In the genomic region with DNA sequence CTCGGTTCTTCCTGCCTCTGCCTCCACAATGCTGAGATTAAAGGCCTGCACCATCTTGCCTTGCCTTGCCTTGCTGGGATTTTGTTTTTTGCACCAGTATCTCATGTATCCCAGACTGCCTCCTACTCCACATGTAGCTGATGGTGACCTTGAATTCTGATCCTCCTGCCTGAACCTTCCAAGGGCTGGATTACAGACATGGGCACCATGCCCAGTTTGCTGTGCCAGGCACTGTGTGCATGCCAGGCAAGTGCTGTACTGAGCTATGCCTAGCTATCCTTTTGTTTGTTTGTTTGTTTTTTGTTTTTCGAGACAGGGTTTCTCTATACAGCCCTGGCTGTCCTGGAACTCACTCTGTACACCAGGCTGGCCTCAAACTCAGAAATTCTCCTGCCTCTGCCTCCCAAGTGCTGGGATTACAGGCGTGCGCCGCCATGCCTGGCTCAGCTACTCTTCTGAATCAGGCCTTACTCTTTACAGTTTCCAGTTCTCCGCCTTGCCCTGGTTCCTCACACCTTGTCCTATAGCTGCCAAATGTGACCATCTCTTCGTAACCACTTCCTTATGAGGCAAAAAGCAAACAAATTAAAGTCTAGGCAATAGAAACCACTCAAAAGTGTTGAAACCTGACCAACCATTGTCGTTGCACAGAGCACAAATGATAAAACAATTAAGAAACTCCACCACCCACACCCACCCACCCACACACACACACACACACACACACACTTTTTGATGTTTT, we compare ENCODE assay signal across 10 mouse cellular contexts. TPM values are rescaled to one million over a fixed set of nuclear protein-coding genes. Genes with fewer than 3 reads are reported as not detected.
DNase-seq lines count a peak whose midpoint lies in the region; ATAC-seq lines count a peak whose summit lies in the region.
"Had no signal": no experiment of that assay in that cellular context is flagged by ENCODE, and none has a peak within 500 bp of the region (broad histone marks: within the 10 kb centered on the region; RNA-seq: fewer than 3 reads in every experiment).

No protein-coding gene starts in this region.

- no peak overlapping the region for H3K27ac ChIP-seq in heart, embryonic 11.5 days (ENCODE audit: low read depth, low read length)
- H3K27ac ChIP-seq in forebrain, embryonic 16.5 days (ENCODE audit: low read length) = no peak overlapping the region
- H3K27ac ChIP-seq in hindbrain, embryonic 13.5 days = no peak overlapping the region
- H3K27ac ChIP-seq: forebrain, embryonic 12.5 days had no signal

- no peaks in the 10 kb centered on the region for H3K27me3 ChIP-seq in heart, embryonic 11.5 days (ENCODE audit: control insufficient read depth, insufficient read depth, low read length)
- no peaks in the 10 kb centered on the region for H3K27me3 ChIP-seq in forebrain, embryonic 16.5 days (replicated peaks; ENCODE audit: control insufficient read depth, insufficient read depth, low read length)
- H3K27me3 ChIP-seq in hindbrain, embryonic 13.5 days = no peaks in the 10 kb centered on the region
- H3K27me3 ChIP-seq: forebrain, embryonic 12.5 days had no signal

- intact Hi-C loops in heart, postnatal 10 days (cut with DNase I) = no loop called here

- H3K4me1 ChIP-seq in heart, embryonic 11.5 days (ENCODE audit: control insufficient read depth, insufficient read depth, low read length) = no peaks in the 10 kb centered on the region
- no peaks in the 10 kb centered on the region for H3K4me1 ChIP-seq in forebrain, embryonic 16.5 days (replicated peaks; ENCODE audit: control insufficient read depth, insufficient read depth, low read length)
- no peaks in the 10 kb centered on the region for H3K4me1 ChIP-seq in hindbrain, embryonic 13.5 days (replicated peaks)
- H3K4me1 ChIP-seq: forebrain, embryonic 12.5 days had no signal

- ATAC-seq in heart, embryonic 11.5 days (replicated peaks; ENCODE audit: insufficient number of reproducible peaks, low FRiP score, low TSS enrichment) = no peak
- ATAC-seq in forebrain, embryonic 16.5 days = no peak
- ATAC-seq in hindbrain, embryonic 13.5 days (ENCODE audit: low FRiP score) = no peak
- ATAC-seq: CD4-positive, CD25-positive, alpha-beta regulatory T cell, adult 4 months had no signal

- peaks cover 3% of the 10 kb centered on the region for H3K36me3 ChIP-seq in heart, embryonic 11.5 days (ENCODE audit: control insufficient read depth, insufficient read depth, low read length)
- no peaks in the 10 kb centered on the region for H3K36me3 ChIP-seq in forebrain, embryonic 16.5 days (ENCODE audit: control insufficient read depth, insufficient read depth)
- no peaks in the 10 kb centered on the region for H3K36me3 ChIP-seq in hindbrain, embryonic 13.5 days

- H3K9me3 ChIP-seq in heart, embryonic 11.5 days (replicated peaks; ENCODE audit: control insufficient read depth, low read length) = no peaks in the 10 kb centered on the region
- no peaks in the 10 kb centered on the region for H3K9me3 ChIP-seq in forebrain, embryonic 16.5 days (ENCODE audit: control insufficient read depth, low read length)
- H3K9me3 ChIP-seq in hindbrain, embryonic 13.5 days = no peaks in the 10 kb centered on the region
- H3K9me3 ChIP-seq: forebrain, embryonic 12.5 days had no signal

- peak; percentile 56 to 60 for DNase-seq in heart, postnatal 10 days
- peak; percentile 83 for DNase-seq in 416B (ENCODE audit: low read depth)
- DNase-seq in adrenal gland, postnatal 14 days = peak; percentile 81
- peak; percentile 74 for DNase-seq in kidney, adult 9 months
- no peak for DNase-seq in urinary bladder, postnatal 4 days (ENCODE audit: low spot score in 2 of 2)

- no peak overlapping the region for H3K4me2 ChIP-seq in heart, embryonic 11.5 days
- no peak overlapping the region for H3K4me2 ChIP-seq in forebrain, embryonic 16.5 days (ENCODE audit: low read length)
- no peak overlapping the region for H3K4me2 ChIP-seq in hindbrain, embryonic 13.5 days
- H3K4me2 ChIP-seq: forebrain, embryonic 12.5 days had no signal

- H3K9ac ChIP-seq in heart, embryonic 11.5 days (ENCODE audit: low read depth, low read length) = no peak overlapping the region
- H3K9ac ChIP-seq in forebrain, embryonic 16.5 days (replicated peaks; ENCODE audit: low read depth, low read length) = no peak overlapping the region
- H3K9ac ChIP-seq in hindbrain, embryonic 13.5 days = no peak overlapping the region
- H3K9ac ChIP-seq: forebrain, embryonic 12.5 days had no signal

- WGBS in heart, embryonic 11.5 days (ENCODE audit: insufficient replicate concordance) = 85% methylated on average over 8 of the region's 8 CpGs
- 91% methylated on average over 8 of the region's 8 CpGs for WGBS in forebrain, embryonic 16.5 days
- 92% methylated on average over 8 of the region's 8 CpGs for WGBS in hindbrain, embryonic 13.5 days

- no peak overlapping the region for H3K4me3 ChIP-seq in heart, embryonic 11.5 days (ENCODE audit: low read depth, low read length)
- H3K4me3 ChIP-seq in forebrain, embryonic 16.5 days (replicated peaks; ENCODE audit: low read length) = no peak overlapping the region
- no peak overlapping the region for H3K4me3 ChIP-seq in hindbrain, embryonic 13.5 days
- H3K4me3 ChIP-seq: forebrain, embryonic 12.5 days had no signal

RNA-seq across cellular contexts. Expression of gene Tgoln1, which starts 7.0 kb away (rescaled TPM):
- total RNA-seq in heart, postnatal 10 days (2021) = 10 to 100 TPM; 44.5 to 45.4 TPM
- polyA plus RNA-seq in heart, embryonic 11.5 days (2014; fragmentation: Nextera tagmentation; extraction: Ambion mirVana) = 25.3 and 31.0 TPM in 2 replicates
- 135 and 142 TPM in 2 replicates for total RNA-seq in adrenal gland, postnatal 14 days (2021)
- 34.6 and 38.0 TPM in 2 replicates for polyA plus RNA-seq in forebrain, embryonic 16.5 days (2015; fragmentation: Nextera tagmentation; extraction: Ambion mirVana)
- polyA plus RNA-seq in hindbrain, embryonic 13.5 days (2015; fragmentation: Nextera tagmentation; extraction: Ambion mirVana) = 37.1 and 38.1 TPM in 2 replicates

RNA-seq across cellular contexts. Expression of gene Retsat, which starts 25.6 kb away (rescaled TPM):
- total RNA-seq in heart, postnatal 10 days (2021) = 100 to 1,000 TPM; 141 to 152 TPM
- polyA plus RNA-seq in heart, embryonic 11.5 days (2014; fragmentation: Nextera tagmentation; extraction: Ambion mirVana) = 13.9 and 16.2 TPM in 2 replicates
- total RNA-seq in adrenal gland, postnatal 14 days (2021) = 362 and 390 TPM in 2 replicates
- polyA plus RNA-seq in forebrain, embryonic 16.5 days (2015; fragmentation: Nextera tagmentation; extraction: Ambion mirVana) = 4.1 and 5.0 TPM in 2 replicates
- polyA plus RNA-seq in hindbrain, embryonic 13.5 days (2015; fragmentation: Nextera tagmentation; extraction: Ambion mirVana) = 4.8 and 5.9 TPM in 2 replicates

RNA-seq across cellular contexts. Expression of gene Elmod3, which starts 25.6 kb away (rescaled TPM):
- 10 to 100 TPM; 15.7 to 16.0 TPM for total RNA-seq in heart, postnatal 10 days (2021)
- 10.5 and 12.1 TPM in 2 replicates for polyA plus RNA-seq in heart, embryonic 11.5 days (2014; fragmentation: Nextera tagmentation; extraction: Ambion mirVana)
- 16.2 and 21.7 TPM in 2 replicates for total RNA-seq in adrenal gland, postnatal 14 days (2021)
- 16.9 and 17.0 TPM in 2 replicates for polyA plus RNA-seq in forebrain, embryonic 16.5 days (2015; fragmentation: Nextera tagmentation; extraction: Ambion mirVana)
- 15.3 and 15.5 TPM in 2 replicates for polyA plus RNA-seq in hindbrain, embryonic 13.5 days (2015; fragmentation: Nextera tagmentation; extraction: Ambion mirVana)

Comparison
In these comparisons a context has a peak if more than half of its experiments do, and no peak if none do; other contexts are left out.
1. DNase-seq: peak in heart, postnatal 10 days (2 of 2), 416B (single experiment), adrenal gland, postnatal 14 days (single experiment) and kidney, adult 9 months (single experiment); none in urinary bladder, postnatal 4 days (0 of 2).